Mouse (Mus musculus): ENCODE measurements around the gene Slc7a1. TPM values are rescaled to one million over a fixed set of nuclear protein-coding genes. Genes with fewer than 3 reads are reported as not detected.
"Not testable (repeated sequence)": the region's sequence is repeated elsewhere in the genome, so short reads cannot be mapped to it uniquely, and the experiment has no call there.

Slc7a1 gene
- total RNA-seq, 2 experiments from 2014 or later = 2.4 to 3.0 TPM

DNA sequence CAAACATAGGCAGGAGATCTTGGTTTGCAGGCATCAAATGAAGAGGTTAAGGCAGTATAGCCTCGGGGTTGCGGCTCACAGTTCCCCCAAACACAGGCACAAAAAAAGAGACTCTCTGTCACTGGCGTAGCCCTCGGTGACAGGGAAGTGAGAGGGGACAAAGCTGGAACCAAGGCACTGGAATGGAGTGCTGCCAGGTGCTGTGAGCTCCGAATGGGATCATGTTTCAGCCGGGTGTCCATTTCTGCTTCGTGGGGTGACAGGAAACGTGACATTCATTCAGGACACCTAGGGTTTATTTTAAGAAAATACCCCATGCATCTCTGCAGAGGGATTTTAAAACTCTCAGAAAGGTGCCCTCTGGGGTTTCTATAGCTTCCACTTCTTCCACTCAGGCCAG, 45.2 kb downstream of the Slc7a1 start:
- no peak for TF ChIP-seq CTCF (IDR thresholded peaks at IDR 0.05)
- DNase-seq = no peak
- intact Hi-C loops (cut with DNase I) = no loop called here
- Histone ChIP-seq H3K4me3 (no peak overlapping the region), H3K27ac (no peak overlapping the region)

DNA sequence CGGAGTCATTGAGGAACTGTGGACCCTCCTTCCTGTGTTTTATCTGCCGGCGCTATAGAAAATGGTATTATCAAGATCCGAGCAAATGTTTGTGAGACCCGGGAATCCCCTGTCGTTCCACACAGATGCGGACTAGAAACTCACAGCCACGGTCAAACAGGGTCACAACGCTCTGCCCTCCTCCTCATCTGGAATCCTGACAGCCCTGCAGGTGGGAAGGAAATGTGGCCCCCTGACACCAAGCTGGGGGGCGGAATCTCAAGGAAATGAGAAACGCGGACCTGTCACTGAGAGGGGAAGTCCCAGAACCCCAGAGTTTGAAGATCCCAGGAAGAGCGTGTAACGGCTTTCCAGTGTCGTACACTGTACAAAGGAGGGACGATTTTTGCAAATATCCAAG, 46.3 kb downstream of the Slc7a1 start:
- TF ChIP-seq CTCF (IDR thresholded peaks at IDR 0.05) = no peak
- intact Hi-C loops (cut with DNase I) = no loop called here
- Histone ChIP-seq H3K4me3 (no peak overlapping the region), H3K27ac (no peak overlapping the region)
- no peak for DNase-seq

DNA sequence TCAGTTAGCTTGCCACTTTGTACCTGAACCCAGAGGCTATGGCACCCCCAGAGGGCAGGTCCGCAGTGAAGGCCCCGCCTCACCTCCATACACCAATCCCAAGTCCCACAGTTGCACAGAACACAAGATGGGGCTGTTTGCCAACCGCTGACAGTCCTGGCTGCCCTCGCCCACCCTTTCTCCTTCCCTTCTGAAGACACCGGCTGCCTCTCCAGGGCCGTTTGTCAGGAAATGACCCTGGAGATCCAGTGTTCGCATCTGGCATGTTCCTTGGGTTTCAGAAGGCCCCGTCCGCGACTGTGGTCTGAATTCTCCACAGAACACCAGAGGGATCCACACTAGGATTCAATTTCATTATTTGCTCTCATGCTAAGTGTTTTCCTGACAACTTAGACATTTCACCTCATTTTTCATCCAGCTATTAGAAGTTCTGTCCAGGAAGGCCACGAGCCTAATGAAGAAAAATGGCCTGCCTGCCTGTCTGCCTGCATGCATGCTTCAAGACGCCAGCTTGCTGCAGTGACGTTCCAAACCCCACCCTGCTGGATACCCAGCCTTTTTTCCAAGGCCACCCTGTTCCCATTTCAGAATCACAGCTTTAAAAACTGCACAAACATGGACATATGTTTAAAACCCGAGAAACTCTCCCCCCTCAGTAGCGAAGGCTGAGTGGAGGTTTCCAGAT, 50.2 kb downstream of the Slc7a1 start:
- Histone ChIP-seq H3K27ac (no peak overlapping the region), H3K4me3 (no peak overlapping the region)
- TF ChIP-seq CTCF (IDR thresholded peaks at IDR 0.05) = no peak
- intact Hi-C loops (cut with DNase I) = no loop called here
- no peak for DNase-seq

DNA sequence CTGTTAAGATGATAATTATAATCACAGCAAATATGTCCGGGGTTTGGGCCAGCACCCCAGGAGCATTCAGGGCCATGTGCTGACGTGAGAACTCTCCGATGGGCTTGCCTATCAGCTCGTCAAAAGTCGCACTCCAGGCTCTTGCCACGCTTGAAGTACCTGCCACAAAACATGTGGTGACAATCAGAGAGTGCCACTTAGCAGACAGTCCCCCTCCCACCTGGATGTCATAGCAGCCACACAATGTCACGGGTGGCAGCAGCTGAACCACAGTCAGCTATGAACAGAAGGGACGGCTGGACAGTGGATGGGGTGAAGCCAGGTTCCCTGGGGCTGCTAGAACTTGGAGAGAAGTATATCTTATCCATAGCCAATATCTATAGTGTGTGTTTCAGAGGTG, 51.6 kb downstream of the Slc7a1 start:
- no peak overlapping the region for H3K4me3 ChIP-seq
- no peak for DNase-seq
- no peak overlapping the region for H3K27ac ChIP-seq
- intact Hi-C loops (cut with DNase I) = no loop called here
- no peak for TF ChIP-seq CTCF (IDR thresholded peaks at IDR 0.05)

DNA sequence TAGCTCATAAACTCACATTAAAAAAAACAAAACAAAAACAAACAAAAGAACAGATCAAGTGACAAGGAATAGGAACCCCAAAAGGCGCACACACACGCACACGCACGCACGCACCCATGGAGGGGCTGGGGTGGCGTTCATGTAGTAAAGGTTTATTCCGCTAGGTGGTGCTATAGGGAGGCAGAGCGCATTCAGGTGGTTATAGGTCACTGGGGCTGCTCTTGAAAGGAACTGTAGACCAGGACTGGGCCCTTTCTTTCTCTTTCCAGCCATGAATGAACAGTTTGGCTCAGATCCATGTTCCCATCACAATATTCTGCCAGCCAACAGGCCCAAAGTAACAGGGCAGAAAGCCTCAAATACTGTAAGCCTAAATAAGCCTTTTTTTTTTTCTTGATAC, 53.2 kb downstream of the Slc7a1 start:
- peak; percentile 24; the same call in 1 of the 2 replicates for TF ChIP-seq CTCF (IDR thresholded peaks at IDR 0.05)
- no peak overlapping the region for H3K27ac ChIP-seq
- intact Hi-C loops (cut with DNase I) = no loop called here

DNA sequence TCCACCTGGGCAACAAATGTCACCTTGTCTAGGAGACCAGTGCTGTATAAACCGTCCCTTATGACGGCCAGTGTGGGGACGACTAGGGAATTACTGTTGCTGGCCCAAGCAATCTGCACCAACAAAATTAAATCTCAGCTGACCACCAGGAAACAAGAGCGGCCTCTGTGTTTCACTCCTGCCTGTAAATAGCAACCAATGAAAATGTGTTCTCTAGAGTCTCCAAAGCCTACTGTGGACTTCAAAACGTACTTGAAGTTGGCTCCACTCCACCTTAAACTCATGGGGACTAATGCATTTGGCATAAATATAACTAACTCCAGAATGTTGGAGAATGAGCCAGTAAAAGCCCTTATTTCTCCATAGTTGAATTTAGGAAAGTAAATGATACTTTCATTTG, 55.3 kb downstream of the Slc7a1 start:
- no peak for DNase-seq
- H3K27ac ChIP-seq = no peak overlapping the region
- H3K4me3 ChIP-seq = no peak overlapping the region
- no peak for TF ChIP-seq CTCF (IDR thresholded peaks at IDR 0.05)
- intact Hi-C loops (cut with DNase I) = no loop called here

More for the DNA sequence above, 53.2 kb downstream of the Slc7a1 start:
- no peak overlapping the region for H3K4me3 ChIP-seq
- no peak for DNase-seq

DNA sequence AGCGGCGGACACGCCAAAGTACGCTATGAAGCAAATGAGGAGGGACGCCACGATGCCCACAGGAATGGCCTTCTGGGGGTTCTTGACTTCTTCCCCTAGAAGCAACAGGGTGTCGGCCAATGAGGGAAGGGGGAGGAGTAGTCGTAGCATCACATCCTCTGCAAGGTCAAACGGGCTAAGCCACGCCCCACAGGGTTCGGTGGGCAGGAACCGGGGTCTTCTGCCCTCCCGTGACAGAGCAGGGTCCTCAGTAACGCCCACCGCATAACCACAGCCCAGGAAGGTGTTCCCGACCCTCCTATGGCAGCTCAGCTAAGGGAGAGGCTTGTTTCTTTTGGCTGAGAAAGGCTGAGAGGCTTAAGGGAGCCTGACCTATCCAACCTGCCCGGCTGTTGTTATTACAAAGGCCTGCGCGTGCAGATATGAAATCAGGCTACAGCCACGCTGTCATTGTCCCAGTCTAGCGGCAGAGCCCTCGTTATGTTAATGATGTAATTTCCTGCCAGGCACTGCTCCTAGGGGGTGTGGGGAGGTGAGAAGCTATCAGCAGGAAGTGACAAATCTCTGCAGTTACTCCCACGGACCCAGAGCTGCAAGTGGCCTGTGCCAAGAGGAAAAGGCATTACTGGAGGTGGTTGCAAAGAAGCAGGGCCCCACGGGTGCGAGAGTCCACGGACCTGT, 57.5 kb downstream of the Slc7a1 start:
- no peak for TF ChIP-seq CTCF (IDR thresholded peaks at IDR 0.05)
- DNase-seq = no peak
- Histone ChIP-seq H3K4me3 (peak overlapping the region; percentile 62), H3K27ac (peak overlapping the region; percentile 68)
- intact Hi-C loops (cut with DNase I) = no loop called here

DNA sequence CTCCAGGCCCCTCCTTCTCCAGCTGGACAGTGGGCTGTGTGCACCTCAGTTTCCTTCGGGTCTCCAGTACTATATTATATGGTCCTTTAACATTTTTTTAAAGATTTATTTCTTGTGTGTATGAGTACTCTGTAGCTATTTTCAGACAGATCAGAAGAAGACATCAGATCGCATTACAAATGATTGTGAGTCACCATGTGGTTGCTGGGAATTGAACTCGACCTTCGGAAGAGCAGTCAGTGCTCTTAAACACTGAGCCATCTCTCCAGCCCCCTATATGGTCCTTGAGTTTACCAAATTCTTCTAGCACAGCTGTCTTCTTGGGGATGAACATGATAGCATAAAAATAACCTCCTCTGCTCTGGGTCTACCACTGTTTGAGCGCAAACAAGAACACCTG, 60.6 kb downstream of the Slc7a1 start:
- intact Hi-C loops (cut with DNase I) = no loop called here
- Histone ChIP-seq H3K27ac (no peak overlapping the region), H3K4me3 (no peak overlapping the region)
- TF ChIP-seq CTCF (IDR thresholded peaks at IDR 0.05) = no peak
- DNase-seq = no peak

DNA sequence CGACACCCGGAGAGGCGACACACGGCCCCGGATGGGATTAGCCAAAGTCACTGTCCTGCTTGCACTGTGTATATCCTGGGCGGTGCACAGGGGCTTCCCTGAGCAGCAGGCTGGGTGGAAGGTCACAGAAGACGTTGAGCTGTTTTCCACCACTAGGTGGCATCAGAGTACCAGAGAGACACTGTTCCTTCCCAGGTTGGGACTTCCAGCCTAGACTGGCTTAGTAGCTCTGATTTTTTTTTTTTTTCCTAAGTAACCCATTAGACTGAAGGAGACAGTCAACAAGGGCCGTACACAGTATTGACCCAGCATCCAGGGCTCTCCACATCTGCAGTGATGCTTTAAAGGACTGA, 67.1 kb downstream of the Slc7a1 start:
- intact Hi-C loops (cut with DNase I) = loop anchor here (1.0 to 2.0 kb wide), 2 partner anchors 119 to 460 kb away; no protein-coding TSS in a partner anchor
- Histone ChIP-seq H3K4me3 (no peak overlapping the region), H3K27ac (no peak overlapping the region)
- TF ChIP-seq CTCF (IDR thresholded peaks at IDR 0.05) = peak; percentile 94
- peak; percentile 69 for DNase-seq

DNA sequence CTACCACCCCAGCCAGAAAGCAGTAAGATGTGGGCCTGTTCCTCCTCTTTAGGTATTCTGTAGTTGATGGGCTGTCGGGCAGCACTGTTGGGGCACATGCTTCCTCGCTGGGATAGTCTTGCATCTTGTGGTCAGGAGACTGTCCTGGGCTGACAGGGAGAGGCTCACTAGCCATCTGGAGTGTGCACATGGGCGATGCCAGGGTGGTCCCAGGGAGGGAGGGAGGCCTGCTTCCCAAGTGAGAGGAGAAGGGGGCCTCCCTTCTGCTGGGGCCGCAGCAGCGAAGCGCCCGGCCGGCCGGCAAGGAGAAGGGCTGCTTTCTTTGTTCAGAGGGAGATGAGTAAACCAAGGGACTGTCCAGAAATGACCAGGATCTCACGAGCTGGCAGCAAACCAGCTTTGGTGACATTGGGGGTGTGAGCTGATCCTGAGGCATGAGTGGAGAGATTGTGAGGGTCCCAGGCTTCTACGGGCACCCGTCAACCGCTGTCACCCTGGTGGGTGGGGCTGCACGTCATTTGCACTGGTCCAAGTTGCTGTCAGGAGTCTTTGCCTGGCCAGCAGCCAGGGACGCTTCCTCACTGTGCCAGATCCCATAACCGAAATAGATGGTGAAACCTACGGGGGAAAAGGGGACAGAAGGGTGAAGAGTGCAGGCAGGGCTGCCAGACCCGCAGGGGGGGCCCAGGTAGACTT, 67.6 kb downstream of the Slc7a1 start:
- H3K27ac ChIP-seq = no peak overlapping the region
- intact Hi-C loops (cut with DNase I) = loop anchor here (1.0 to 2.0 kb wide), 2 partner anchors 119 to 461 kb away; no protein-coding TSS in a partner anchor
- H3K4me3 ChIP-seq = no peak overlapping the region
- no peak for DNase-seq
- no peak for TF ChIP-seq CTCF (IDR thresholded peaks at IDR 0.05)

DNA sequence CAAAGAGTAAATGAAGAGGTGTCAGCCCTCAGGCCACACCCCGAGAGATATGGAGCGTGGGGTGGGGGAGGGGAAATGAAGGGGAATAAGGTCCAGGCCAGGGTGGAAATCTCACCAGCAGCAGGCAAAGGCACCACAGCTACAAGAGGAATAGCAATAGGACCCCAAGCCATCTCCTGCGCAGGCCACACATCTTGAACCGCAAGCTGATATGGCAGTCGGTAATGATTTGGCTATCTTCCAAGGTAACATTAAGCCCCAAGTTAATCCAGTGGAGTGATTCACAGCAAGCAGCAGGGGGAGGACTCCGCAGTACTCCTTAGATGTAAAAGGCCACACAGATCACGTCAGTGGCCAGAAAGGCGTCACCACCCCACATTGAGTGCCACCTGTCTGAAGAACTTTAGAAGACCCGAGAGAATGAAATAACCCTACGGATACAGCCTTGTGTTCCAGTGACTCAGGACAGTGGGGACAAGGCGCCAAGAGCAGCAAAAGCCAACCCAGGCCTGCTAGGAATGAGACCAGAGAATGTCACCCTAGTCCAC, 68.4 kb downstream of the Slc7a1 start:
- intact Hi-C loops (cut with DNase I) = no loop called here
- DNase-seq = no peak
- no peak for TF ChIP-seq CTCF (IDR thresholded peaks at IDR 0.05)
- Histone ChIP-seq H3K27ac (no peak overlapping the region), H3K4me3 (no peak overlapping the region)

DNA sequence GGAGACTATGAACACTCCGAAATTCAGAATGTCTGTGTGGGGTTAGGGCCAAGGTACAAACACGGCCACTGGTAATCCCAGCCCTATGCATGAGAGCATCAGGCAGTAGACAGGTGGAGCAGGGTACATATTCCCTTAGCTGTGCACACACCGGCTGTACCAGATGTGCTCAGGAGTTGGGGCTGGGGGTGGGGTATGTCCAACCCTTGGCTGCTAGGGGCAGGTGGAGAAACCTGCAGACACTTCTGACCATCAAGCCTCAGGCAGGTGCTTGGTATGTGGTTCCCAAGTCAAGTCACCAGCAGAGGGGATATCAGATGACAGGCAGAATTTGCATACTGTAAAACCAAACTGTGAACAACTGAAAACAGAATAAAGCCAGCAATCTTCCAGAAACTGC, 70.7 kb downstream of the Slc7a1 start:
- intact Hi-C loops (cut with DNase I) = no loop called here
- no peak for TF ChIP-seq CTCF (IDR thresholded peaks at IDR 0.05)
- Histone ChIP-seq H3K27ac (no peak overlapping the region), H3K4me3 (no peak overlapping the region)
- no peak for DNase-seq

DNA sequence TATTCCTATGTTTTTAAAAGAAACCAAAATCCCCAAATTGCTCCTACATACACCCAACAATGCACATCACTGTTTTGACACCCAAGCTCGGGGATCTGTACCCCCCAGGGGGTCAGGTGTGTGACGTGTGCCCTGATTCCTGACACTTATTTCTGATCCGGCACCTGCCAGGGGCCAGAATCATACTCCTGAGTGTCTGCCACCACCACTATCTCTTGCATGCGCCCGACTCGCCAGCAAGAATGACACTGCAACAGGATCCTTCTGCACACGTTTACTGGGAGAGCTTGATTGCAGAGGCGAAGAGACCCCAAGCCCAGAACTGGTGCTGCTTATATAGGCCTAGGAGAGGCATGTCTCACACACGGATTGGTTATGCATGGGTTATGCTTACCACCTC, 73.4 kb downstream of the Slc7a1 start:
- intact Hi-C loops (cut with DNase I); H3K27ac ChIP-seq; DNase-seq; H3K4me3 ChIP-seq: not testable (repeated sequence)
